Mouse (Mus musculus) midbrain, embryonic 15.5 days (tissue): Measurements from ENCODE around the gene Kcnk5. TPM values are rescaled to one million over a fixed set of nuclear protein-coding genes. Genes with fewer than 3 reads are reported as not detected.

Source experiments
- ATAC-seq: fragments of 200-750 bp; cut with Nextera tagmentation; replicated peaks from 2 replicates; pipeline ENCODE4 v1.8.0; 2017; ENCODE audit warnings: moderate TSS enrichment
- H3K27ac ChIP-seq: fragments of 300-500 bp; sonication (generic); 2 replicates; pipeline ENCODE4 v1.5.1; 2015; ENCODE audit warnings: mild to moderate bottlenecking, inconsistent platforms
- H3K27me3 ChIP-seq: fragments of 300-500 bp; sonication (generic); replicated peaks from 2 replicates; pipeline ENCODE4 v1.6.1; 2015; ENCODE audit warnings: inconsistent platforms
- H3K36me3 ChIP-seq: fragments of 300-500 bp; sonication (generic); replicated peaks from 2 replicates; pipeline ENCODE4 v1.6.1; 2015; ENCODE audit warnings: inconsistent platforms
- H3K4me1 ChIP-seq: fragments of 300-500 bp; sonication (generic); 2 replicates; pipeline ENCODE4 v1.6.1; 2015; ENCODE audit warnings: inconsistent platforms
- H3K4me2 ChIP-seq: fragments of 300-500 bp; sonication (generic); 2 replicates; pipeline ENCODE4 v1.6.1; 2015; ENCODE audit warnings: inconsistent platforms, mild to moderate bottlenecking, moderate library complexity
- H3K4me3 ChIP-seq: fragments of 300-500 bp; sonication (generic); 2 replicates; pipeline ENCODE4 v1.5.1; 2015; ENCODE audit warnings: mild to moderate bottlenecking, inconsistent platforms
- H3K9ac ChIP-seq: fragments of 300-500 bp; sonication (generic); 2 replicates; pipeline ENCODE4 v1.6.1; 2015; ENCODE audit warnings: mild to moderate bottlenecking, inconsistent platforms
- H3K9me3 ChIP-seq: fragments of 300-500 bp; sonication (generic); 2 replicates; pipeline ENCODE4 v1.6.1; 2016; ENCODE audit warnings: inconsistent platforms
- WGBS: fragments of 180-500 bp; shearing (Covaris S2); methylation state at CpG from one replicate; pipeline ENCODE4 v1.1.7; 2015; ENCODE audit warnings: mixed read lengths; 5-methylcytosine and 5-hydroxymethylcytosine counted together
- polyA plus RNA-seq: library from polyadenylated mRNA; unstranded; fragments of >200 nt; fragmentation: Nextera tagmentation; extraction: Ambion mirVana; gene quantifications from 2 replicates; pipeline ENCODE4 v1.2.1, GENCODE M21; 2015

Kcnk5 gene
- polyA plus RNA-seq, 1 experiment from 2014 or later: 1.1 TPM

- no peaks in the 10 kb centered on the region for H3K4me1 ChIP-seq
Observed at GRCm38 (mm10) chr14:20216561-20217298, 35.1 kb upstream of the Kcnk5 start.

GRCm38 (mm10) chr14:20215826-20216225 is 34.2 kb upstream of the Kcnk5 start:
- Histone ChIP-seq H3K4me2 (no peak overlapping the region), H3K4me1 (no peaks in the 10 kb centered on the region), H3K4me3 (no peak overlapping the region), H3K27ac (no peak overlapping the region), H3K36me3 (no peaks in the 10 kb centered on the region), H3K9ac (no peak overlapping the region), H3K9me3 (no peaks in the 10 kb centered on the region), H3K27me3 (no peaks in the 10 kb centered on the region)
- 70% methylated on average over 5 of the region's 5 CpGs for WGBS
- ATAC-seq: no peak

More at GRCm38 (mm10) chr14:20216561-20217298, 35.1 kb upstream of the Kcnk5 start:
- Histone ChIP-seq H3K9me3 (no peaks in the 10 kb centered on the region), H3K9ac (no peak overlapping the region), H3K4me3 (no peak overlapping the region), H3K27ac (no peak overlapping the region), H3K36me3 (no peaks in the 10 kb centered on the region), H3K27me3 (no peaks in the 10 kb centered on the region), H3K4me2 (no peak overlapping the region)
- WGBS: 77% methylated on average over 7 of the region's 7 CpGs
- no peak for ATAC-seq

- 93% methylated on average over 7 of the region's 7 CpGs for WGBS
- no peak for ATAC-seq
- no peak overlapping the region for H3K4me2 ChIP-seq
Observed at GRCm38 (mm10) chr14:20214125-20214524, 32.5 kb upstream of the Kcnk5 start.

GRCm38 (mm10) chr14:20211754-20212601 is 30.4 kb upstream of the Kcnk5 start:
- Histone ChIP-seq H3K4me1 (no peaks in the 10 kb centered on the region), H3K4me2 (no peak overlapping the region), H3K27me3 (no peaks in the 10 kb centered on the region), H3K27ac (no peak overlapping the region), H3K9me3 (no peaks in the 10 kb centered on the region), H3K4me3 (no peak overlapping the region), H3K9ac (no peak overlapping the region), H3K36me3 (no peaks in the 10 kb centered on the region)
- 29% methylated on average over 9 of the region's 9 CpGs for WGBS
- no peak for ATAC-seq

More at GRCm38 (mm10) chr14:20214125-20214524, 32.5 kb upstream of the Kcnk5 start:
- no peaks in the 10 kb centered on the region for H3K9me3 ChIP-seq
- no peak overlapping the region for H3K4me3 ChIP-seq
- H3K27ac ChIP-seq: no peak overlapping the region
- no peaks in the 10 kb centered on the region for H3K4me1 ChIP-seq
- no peaks in the 10 kb centered on the region for H3K36me3 ChIP-seq
- H3K9ac ChIP-seq: no peak overlapping the region
- H3K27me3 ChIP-seq: no peaks in the 10 kb centered on the region

- 81% methylated on average over 7 of the region's 7 CpGs for WGBS
- Histone ChIP-seq H3K27me3 (no peaks in the 10 kb centered on the region), H3K36me3 (no peaks in the 10 kb centered on the region), H3K9ac (no peak overlapping the region), H3K4me2 (no peak overlapping the region), H3K4me3 (no peak overlapping the region), H3K9me3 (no peaks in the 10 kb centered on the region), H3K4me1 (no peaks in the 10 kb centered on the region), H3K27ac (no peak overlapping the region)
- ATAC-seq: no peak
Observed at GRCm38 (mm10) chr14:20209926-20210325, 28.3 kb upstream of the Kcnk5 start.

- no peak overlapping the region for H3K4me2 ChIP-seq
- no peak overlapping the region for H3K4me3 ChIP-seq
- no peaks in the 10 kb centered on the region for H3K9me3 ChIP-seq
- H3K27me3 ChIP-seq: no peaks in the 10 kb centered on the region
- no peaks in the 10 kb centered on the region for H3K36me3 ChIP-seq
- H3K9ac ChIP-seq: no peak overlapping the region
- H3K27ac ChIP-seq: no peak overlapping the region
- no peaks in the 10 kb centered on the region for H3K4me1 ChIP-seq
- WGBS: 24% methylated on average over 6 of the region's 6 CpGs
- ATAC-seq: no peak
Observed at GRCm38 (mm10) chr14:20208435-20208834, 26.8 kb upstream of the Kcnk5 start.

GRCm38 (mm10) chr14:20205747-20206146 is 24.1 kb upstream of the Kcnk5 start:
- no peak overlapping the region for H3K4me3 ChIP-seq
- H3K4me2 ChIP-seq: no peak overlapping the region
- no peak for ATAC-seq
- no peaks in the 10 kb centered on the region for H3K36me3 ChIP-seq
- no peaks in the 10 kb centered on the region for H3K27me3 ChIP-seq
- H3K9ac ChIP-seq: no peak overlapping the region
- H3K27ac ChIP-seq: no peak overlapping the region
- WGBS: 93% methylated on average over 4 of the region's 4 CpGs
- no peaks in the 10 kb centered on the region for H3K4me1 ChIP-seq
- H3K9me3 ChIP-seq: no peaks in the 10 kb centered on the region

- Histone ChIP-seq H3K9me3 (no peaks in the 10 kb centered on the region), H3K4me1 (no peaks in the 10 kb centered on the region), H3K9ac (no peak overlapping the region), H3K36me3 (no peaks in the 10 kb centered on the region), H3K27ac (no peak overlapping the region), H3K4me3 (no peak overlapping the region), H3K4me2 (no peak overlapping the region), H3K27me3 (no peaks in the 10 kb centered on the region)
- no peak for ATAC-seq
- 64% methylated on average over 4 of the region's 4 CpGs for WGBS
Observed at GRCm38 (mm10) chr14:20203301-20203700, 21.7 kb upstream of the Kcnk5 start.

GRCm38 (mm10) chr14:20202655-20203181 is 21.1 kb upstream of the Kcnk5 start:
- no peaks in the 10 kb centered on the region for H3K9me3 ChIP-seq
- no peak overlapping the region for H3K4me3 ChIP-seq
- no peaks in the 10 kb centered on the region for H3K36me3 ChIP-seq
- no peak for ATAC-seq
- 92% methylated on average over 5 of the region's 5 CpGs for WGBS
- H3K4me2 ChIP-seq: no peak overlapping the region
- H3K9ac ChIP-seq: no peak overlapping the region
- H3K4me1 ChIP-seq: no peaks in the 10 kb centered on the region
- no peak overlapping the region for H3K27ac ChIP-seq
- H3K27me3 ChIP-seq: no peaks in the 10 kb centered on the region

- no peak for ATAC-seq
- no peaks in the 10 kb centered on the region for H3K27me3 ChIP-seq
- no peak overlapping the region for H3K4me3 ChIP-seq
- no peak overlapping the region for H3K4me2 ChIP-seq
- H3K36me3 ChIP-seq: no peaks in the 10 kb centered on the region
- whole genome bisulfite sequencing: 45% methylated on average over 8 of the region's 8 CpGs
- no peak overlapping the region for H3K27ac ChIP-seq
- no peaks in the 10 kb centered on the region for H3K9me3 ChIP-seq
- no peak overlapping the region for H3K9ac ChIP-seq
- H3K4me1 ChIP-seq: no peaks in the 10 kb centered on the region
Observed at GRCm38 (mm10) chr14:20201066-20201683, 19.6 kb upstream of the Kcnk5 start.

GRCm38 (mm10) chr14:20193103-20193715 is 11.6 kb upstream of the Kcnk5 start:
- H3K27ac ChIP-seq: no peak overlapping the region
- H3K4me3 ChIP-seq: no peak overlapping the region
- H3K9ac ChIP-seq: no peak overlapping the region
- no peaks in the 10 kb centered on the region for H3K27me3 ChIP-seq
- no peak overlapping the region for H3K4me2 ChIP-seq
- no peaks in the 10 kb centered on the region for H3K36me3 ChIP-seq
- WGBS: 74% methylated on average over 4 of the region's 4 CpGs
- no peaks in the 10 kb centered on the region for H3K4me1 ChIP-seq
- ATAC-seq: no peak
- H3K9me3 ChIP-seq: no peaks in the 10 kb centered on the region
